Mouse (Mus musculus): ENCODE results near the gene Gprc5c. TPM values are rescaled to one million over a fixed set of nuclear protein-coding genes. Genes with fewer than 3 reads are reported as not detected.
A peak's percentile ranks its signal among the peaks of the same experiment; 100 is the strongest.

Gene Gprc5c
- total RNA-seq, 2 experiments from 2014 or later: 7.4 to 10.7 TPM

DNA sequence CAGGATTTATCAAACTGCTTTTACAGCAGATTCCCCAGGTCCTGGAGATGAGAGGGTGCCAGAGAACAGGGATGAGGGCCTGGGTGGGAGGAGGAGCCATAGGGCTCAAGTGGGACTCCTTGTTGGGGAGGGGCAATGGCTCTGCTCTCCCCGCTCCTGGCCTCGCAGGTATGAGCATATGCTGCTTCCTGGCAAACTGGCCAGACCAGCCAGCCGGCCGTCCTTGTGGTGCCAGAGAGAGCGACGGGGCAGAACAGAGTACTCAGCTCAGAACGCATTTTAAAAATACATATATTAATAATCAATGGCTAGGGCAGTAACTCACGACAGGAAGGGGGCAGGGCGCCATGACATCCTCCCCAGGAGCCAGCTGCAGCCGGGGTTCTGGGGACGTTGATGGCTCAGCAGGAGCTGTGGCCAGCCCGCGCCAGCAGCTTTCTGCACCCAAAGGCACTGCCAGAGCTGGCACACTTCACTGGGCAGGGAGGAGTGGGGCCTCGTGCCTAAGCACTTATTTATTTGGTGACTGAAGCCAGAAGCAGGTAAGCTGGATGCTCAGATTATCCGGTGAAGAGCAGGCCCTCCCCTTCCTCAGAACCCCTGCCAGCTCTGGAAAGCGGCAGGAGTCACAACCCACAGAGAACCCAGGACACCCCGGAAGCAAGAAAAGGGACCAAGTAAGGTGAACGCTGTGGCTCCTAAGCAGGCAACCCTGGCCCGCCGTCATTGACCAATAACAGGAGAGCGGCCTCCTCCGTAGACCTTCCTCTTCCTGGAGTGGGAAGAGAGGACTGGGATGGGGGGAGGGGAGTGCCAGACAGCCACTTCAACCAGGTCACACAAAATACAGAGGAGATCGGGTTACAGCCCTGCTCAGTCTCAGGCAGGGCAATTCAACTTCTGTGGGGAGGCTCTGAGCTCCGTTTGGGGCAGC, 21.2 kb upstream of the Gprc5c start:
- intact Hi-C loops (cut with DNase I): no loop called here

GRCm38 (mm10) chr11:114830433-114830773, 20.5 kb upstream of the Gprc5c start:
- intact Hi-C loops (cut with DNase I): no loop called here
- DNase-seq: no peak

More for the DNA sequence above, 21.2 kb upstream of the Gprc5c start:
- peak; percentile 48 to 56 for DNase-seq

- DNase-seq: no peak
- intact Hi-C loops (cut with DNase I): no loop called here
Measured at GRCm38 (mm10) chr11:114833166-114833565, 17.8 kb upstream of the Gprc5c start.

DNA sequence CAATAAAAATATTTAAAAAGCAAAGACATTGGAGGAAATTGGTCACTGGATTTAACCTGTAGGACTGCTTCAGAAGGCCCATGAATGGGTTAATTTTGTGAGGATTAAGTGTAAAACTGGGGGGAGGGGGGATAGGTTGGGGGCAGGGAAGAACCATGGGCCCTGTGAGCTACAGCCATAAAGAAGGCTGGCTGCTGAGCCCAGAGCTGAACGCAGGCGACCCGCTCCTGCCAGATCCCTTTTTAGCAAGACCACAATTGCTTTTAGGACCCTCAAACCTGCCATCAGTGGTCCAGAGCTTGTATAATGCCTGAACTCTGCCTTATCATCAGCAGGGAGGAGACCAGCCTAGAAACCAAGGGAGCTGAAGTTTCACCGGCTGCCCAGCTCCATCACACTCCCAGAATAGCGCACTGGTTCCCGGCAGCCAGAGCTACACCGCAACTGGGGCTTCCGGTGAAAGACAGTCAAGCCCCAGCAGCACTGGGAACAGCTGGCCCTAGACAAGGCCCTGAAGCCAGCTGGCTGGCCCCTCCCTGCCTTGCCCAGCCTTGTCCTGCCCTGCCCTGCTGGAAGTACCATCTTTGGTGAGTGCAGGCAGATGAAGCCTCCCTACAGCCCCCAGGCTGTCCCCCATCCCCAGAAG, 7.0 kb upstream of the Gprc5c start:
- DNase-seq: peak; percentile 39 to 67

GRCm38 (mm10) chr11:114844464-114845220, 6.3 kb upstream of the Gprc5c start:
- intact Hi-C loops (cut with DNase I): no loop called here
- DNase-seq: no peak

More for the DNA sequence above, 7.0 kb upstream of the Gprc5c start:
- intact Hi-C loops (cut with DNase I): no loop called here

DNA sequence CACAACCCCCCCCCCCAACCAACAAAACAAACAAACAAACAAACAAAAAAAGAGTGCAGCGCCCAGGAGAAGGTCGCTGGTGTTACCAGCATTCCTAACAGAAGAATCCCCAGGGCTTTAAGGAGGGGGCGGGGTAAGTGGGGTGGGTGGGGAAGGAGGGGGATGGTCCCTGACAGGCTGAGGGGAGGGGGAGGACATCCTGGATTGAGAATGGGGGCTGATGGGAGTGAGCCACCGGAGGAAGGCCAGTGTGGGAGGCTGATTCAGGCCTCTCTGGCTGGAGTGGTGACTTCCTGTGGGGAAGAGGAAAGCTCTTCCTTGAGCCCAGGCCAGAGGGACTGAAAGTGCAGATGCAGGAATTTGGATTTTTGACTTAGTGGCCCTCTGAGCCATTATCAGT, 4.6 kb upstream of the Gprc5c start:
- intact Hi-C loops (cut with DNase I): no loop called here
- no peak for DNase-seq

DNA sequence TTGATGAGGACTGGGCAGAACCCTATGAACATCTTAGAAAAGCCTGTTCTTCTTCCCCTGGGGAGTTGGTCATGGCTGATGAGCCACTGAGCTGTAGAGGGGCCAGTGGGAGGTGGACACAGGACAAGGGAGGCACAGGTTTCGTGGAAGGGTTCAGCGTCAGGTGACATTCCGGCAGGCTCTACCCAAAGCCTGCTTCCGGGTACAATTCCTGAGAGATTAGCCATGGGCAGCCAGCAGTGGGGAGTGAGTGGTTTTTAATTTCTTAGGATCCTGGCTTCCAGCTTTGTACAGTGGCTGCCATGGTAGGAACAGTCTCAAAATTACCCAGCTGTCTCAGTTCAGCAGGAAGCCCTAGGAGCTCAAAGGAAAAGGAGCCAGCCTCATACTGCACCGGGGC, 3.9 kb upstream of the Gprc5c start:
- intact Hi-C loops (cut with DNase I): no loop called here
- no peak for DNase-seq

- intact Hi-C loops (cut with DNase I): no loop called here
- no peak for DNase-seq
Measured at GRCm38 (mm10) chr11:114849572-114849971, 1.4 kb upstream of the Gprc5c start.

GRCm38 (mm10) chr11:114850066-114850451, 893 bp upstream of the Gprc5c start:
- DNase-seq: no peak
- intact Hi-C loops (cut with DNase I): loop anchor here (10.0 kb wide), 1 partner anchor 375 kb away; no protein-coding TSS in a partner anchor

DNA sequence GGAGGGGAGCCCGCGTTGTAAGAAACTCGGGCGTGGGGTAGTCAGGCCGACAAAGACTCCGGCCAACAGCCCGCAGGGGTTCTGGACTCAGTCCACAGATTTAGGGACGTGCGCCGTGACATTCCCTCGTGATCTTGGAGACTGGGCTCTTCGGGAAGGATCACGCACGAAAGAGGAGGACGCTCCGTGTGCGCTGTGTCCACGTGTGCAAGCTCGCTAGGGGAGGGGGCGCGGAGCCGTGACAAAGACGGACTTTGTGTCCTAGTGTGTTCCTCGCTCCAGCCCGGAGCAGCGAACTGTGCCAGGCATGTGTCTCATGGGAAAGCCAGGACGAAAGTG, 286 bp downstream of the Gprc5c start:
- no peak for DNase-seq
- intact Hi-C loops (cut with DNase I): loop anchor here (10.0 kb wide), 1 partner anchor 374 kb away; no protein-coding TSS in a partner anchor

DNA sequence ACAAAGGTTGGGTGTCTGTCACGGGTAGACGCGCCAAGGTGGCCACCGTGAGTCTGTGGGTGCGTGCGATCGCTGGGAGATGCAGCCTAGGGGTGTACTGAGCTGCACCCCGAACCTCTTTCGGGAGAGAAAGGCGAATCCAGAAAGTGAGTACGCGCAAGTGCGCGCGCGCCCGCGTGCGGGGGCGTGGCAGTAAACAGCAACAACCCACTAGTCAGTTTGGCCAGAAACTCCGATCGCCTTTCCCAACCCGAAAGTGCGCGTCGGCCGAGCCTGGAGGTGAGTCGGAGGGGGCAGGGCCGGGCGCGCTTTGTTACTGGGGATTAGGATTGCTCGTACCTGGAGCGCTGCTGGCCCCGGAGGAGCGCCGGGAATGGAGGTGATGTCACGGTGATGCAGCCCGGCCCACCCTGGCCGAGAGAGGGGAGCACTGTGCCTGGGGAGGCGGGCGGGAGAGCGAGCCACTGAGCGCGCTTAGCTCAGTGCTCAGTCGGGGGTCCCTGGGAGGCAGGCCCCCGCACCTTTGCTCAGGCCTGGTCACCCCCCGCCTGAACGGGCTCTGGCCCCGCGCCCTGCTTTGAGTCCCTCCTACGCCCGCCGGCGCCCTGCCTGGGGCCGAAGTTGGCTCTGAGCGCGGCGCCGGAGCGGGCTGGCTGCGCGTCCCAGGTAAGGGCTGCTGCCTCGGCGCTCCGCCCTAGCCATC, 807 bp downstream of the Gprc5c start:
- intact Hi-C loops (cut with DNase I): loop anchor here (10.0 kb wide), 1 partner anchor 373 kb away; no protein-coding TSS in a partner anchor
- DNase-seq: peak; percentile 58 to 73

DNA sequence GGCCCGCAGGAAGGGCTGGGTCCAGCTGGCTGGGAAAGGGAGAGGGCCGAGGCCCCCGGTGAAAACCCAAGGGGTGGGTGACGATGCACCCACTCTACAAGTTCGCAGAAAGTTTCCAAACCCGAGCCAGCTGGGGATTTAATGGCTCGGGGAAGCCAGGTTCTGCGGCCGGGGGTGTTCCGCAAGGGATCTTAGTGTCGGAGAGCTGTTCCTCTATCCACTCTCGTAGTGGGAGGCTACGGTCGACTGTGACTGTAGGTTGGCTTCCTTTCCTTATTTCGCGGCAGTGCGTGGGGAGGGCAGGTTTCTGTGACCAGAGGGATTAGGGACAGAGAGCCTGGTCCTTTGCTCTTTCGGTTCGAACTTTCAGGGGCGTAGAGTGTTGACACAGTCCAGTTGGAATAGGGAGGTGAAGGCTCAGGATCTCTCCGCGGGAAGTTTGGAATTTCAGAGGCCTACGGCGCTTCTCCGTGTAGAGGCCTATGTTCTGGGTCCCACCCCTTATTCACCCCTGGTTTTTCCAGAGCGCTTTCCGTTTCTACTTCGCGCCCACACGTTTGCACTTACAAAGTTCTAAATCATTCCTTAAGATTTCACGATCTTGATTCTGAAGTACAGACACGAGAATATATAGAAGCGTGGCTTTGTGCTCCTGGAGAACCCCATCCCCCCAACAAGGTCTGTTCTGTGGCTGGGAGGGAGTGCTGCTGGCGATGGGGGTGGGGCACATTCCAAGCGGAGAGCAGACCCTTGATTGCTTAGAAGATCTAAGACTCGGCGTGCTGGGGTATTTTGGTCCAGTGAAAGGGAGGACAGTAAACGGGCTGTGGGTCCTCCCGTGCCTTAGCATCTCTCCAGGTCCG, 1.6 kb downstream of the Gprc5c start:
- no peak for DNase-seq

DNA sequence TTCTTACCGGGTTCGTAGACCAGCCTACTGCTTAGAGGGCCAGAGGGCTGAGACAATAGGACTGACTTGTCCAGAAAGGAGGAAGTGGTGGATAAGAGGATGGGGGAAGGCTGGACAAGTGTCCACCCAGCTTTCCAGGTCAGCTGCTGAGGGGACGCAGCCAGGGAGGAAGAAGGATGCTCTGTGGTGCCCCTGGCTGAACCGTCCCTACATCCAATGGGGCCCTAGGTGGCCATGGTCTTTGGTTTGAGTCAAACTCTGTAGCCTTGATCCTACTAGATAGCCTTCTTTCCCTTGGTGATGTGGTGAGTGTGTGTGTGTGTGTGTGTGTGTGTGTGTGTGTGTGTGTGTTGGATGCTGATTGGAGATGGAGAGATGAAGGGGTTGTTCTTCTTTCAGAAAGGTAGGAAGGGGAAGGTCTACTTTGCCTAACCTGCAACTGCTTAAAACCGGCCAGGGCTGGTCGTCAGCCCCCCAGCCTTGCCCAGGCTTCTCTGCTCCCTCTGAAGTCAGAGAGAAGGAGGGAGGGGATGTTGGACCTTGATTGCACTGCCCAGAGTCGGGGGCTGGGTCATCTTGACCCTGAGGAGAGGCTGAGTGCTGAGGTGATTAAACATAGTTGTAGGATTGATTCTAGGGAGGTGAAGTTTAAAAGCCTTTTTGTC, 2.4 kb downstream of the Gprc5c start:
- intact Hi-C loops (cut with DNase I): loop anchor here (10.0 kb wide), 1 partner anchor 371 kb away; no protein-coding TSS in a partner anchor

More for the DNA sequence above, 1.6 kb downstream of the Gprc5c start:
- intact Hi-C loops (cut with DNase I): loop anchor here (10.0 kb wide), 1 partner anchor 372 kb away; no protein-coding TSS in a partner anchor

DNA sequence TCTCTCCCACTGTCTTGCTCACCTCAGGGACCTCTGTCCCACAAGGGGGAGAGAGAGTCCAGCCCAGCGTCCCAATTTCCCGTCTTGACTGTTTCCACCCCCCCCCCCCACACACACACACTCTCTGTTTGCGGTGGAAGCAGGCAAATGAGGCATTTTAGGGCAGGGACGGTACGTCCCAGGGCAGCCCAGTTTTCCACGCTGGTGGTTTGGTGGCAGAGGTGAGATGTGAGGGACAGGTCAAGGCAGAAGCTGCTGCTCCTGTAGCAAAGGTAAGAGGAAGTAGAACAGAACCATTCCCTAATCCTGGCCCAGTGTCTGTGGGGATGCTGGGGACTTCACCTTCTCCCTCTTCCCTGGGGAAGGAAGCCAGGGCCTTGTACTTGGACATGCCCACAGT, 3.6 kb downstream of the Gprc5c start:
- intact Hi-C loops (cut with DNase I): loop anchor here (10.0 kb wide), 1 partner anchor 370 kb away; no protein-coding TSS in a partner anchor
- no peak for DNase-seq

More for the DNA sequence above, 2.4 kb downstream of the Gprc5c start:
- DNase-seq: no peak

GRCm38 (mm10) chr11:114856125-114856524, 5.2 kb downstream of the Gprc5c start:
- DNase-seq: no peak
- intact Hi-C loops (cut with DNase I): loop anchor here (10.0 kb wide), 1 partner anchor 369 kb away; no protein-coding TSS in a partner anchor

GRCm38 (mm10) chr11:114858641-114859040, 7.7 kb downstream of the Gprc5c start:
- intact Hi-C loops (cut with DNase I): loop anchor here (10.0 kb wide), 1 partner anchor 366 kb away; no protein-coding TSS in a partner anchor
- peak in 1 of 2 experiments; percentile 44 for DNase-seq

GRCm38 (mm10) chr11:114861057-114861456, 10.1 kb downstream of the Gprc5c start:
- intact Hi-C loops (cut with DNase I): no loop called here
- no peak for DNase-seq

GRCm38 (mm10) chr11:114862687-114863086, 11.7 kb downstream of the Gprc5c start:
- no peak for DNase-seq
- intact Hi-C loops (cut with DNase I): no loop called here

Data from heart, postnatal 14 days (tissue).